8 mouse cellular contexts compared by ENCODE assay signal in genomic region chr19:33391651-33392382, GRCm38 (mm10). TPM values are rescaled to one million over a fixed set of nuclear protein-coding genes. Genes with fewer than 3 reads are reported as not detected.
A peak's percentile ranks its signal among the peaks of the same experiment; 100 is the strongest.
DNase-seq lines count a peak whose midpoint lies in the region; ATAC-seq lines count a peak whose summit lies in the region.

Gene Rnls (minus strand): TSS chr19:33392295.

- peak; percentile 92 for DNase-seq in adrenal gland, adult 2 months
- DNase-seq in embryo, embryonic 11 days, result peak; percentile 92
- peak; percentile 89 for DNase-seq in gastrocnemius, postnatal 14 days
- DNase-seq in induced T-regulatory cell, adult 2 months (ENCODE audit: low read depth), result peak; percentile 86
- DNase-seq in left cerebral cortex, adult 8-10 months (ENCODE audit: low spot score in 2 of 2), result peak; percentile 67 to 83
- DNase-seq in right cerebral cortex, adult 18-20 months, result peak; percentile 89
- peak; percentile 70 for DNase-seq in urinary bladder, adult 2 months (ENCODE audit: low spot score)

- peak; percentile 95 for ATAC-seq in megakaryocyte, adult 5-6 weeks (ENCODE audit: poor library complexity, severe bottlenecking)

- intact Hi-C loops in gastrocnemius, postnatal 14 days (cut with DNase I; ENCODE audit: low total_unique reads), result no loop called here

RNA-seq across cellular contexts. Expression of gene Rnls, which starts in this region (rescaled TPM):
- 1 to 10 TPM; 3.9 to 4.3 TPM for total RNA-seq in adrenal gland, adult 2 months (2021)
- polyA plus RNA-seq in adrenal gland, adult 2 months (2012; rRNA removed), result 1.2 and 2.6 TPM in 2 replicates
- 1 to 10 TPM; 5.3 to 5.8 TPM for total RNA-seq in gastrocnemius, postnatal 14 days (2021)
- total RNA-seq in left cerebral cortex, adult 8-10 months (2022), result 1 to 10 TPM; 1.1 to 2.1 (median 1.6) TPM
- total RNA-seq in megakaryocyte, adult 5-6 weeks (2015), result 1.2 and 2.8 TPM in 2 replicates
- total RNA-seq in megakaryocyte, adult 5-6 weeks (2017), result 1.8 and 3.5 TPM in 2 replicates
- polyA plus RNA-seq in urinary bladder, adult 2 months (2012; rRNA removed), result 1.3 and 1.4 TPM in 2 replicates

Comparison
In these comparisons a context has a peak if more than half of its experiments do, and no peak if none do; other contexts are left out.
1. Peak in every context shown above with its lines: DNase-seq and ATAC-seq.